Mouse (Mus musculus) layer of hippocampus, adult 9-11 months (tissue): ENCODE data around the gene Slc2a3.

Experiments used
- DNase-seq: peaks from one replicate; pipeline ENCODE4 v3.0.0; 2022

The Slc2a3 gene

DNA sequence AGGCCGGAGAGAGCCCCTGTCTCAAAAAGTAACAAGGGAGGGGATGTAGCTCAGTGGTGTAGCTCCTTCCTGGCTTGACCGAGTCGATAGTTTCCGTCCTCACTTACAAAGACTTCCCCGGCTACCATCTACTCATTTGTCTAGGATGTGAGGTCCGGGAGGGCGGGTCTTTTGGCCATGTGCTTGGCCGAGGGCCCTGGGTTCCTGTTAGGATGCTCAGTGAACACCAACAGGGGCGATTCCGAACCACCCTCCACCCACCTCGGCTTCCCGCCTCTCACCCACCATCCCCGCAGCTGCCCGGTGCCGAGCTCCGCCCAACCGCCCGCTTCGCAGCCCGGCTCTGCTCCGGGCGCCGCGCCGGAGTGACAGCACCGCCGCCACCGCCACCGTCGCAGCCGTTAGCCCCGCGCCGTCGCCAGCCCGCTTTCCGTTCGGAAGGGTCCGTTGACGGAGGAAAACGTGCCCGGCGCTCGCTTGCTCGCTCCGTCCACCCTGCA, at the start of gene Slc2a3:
TSS of gene Slc2a3 (minus strand) at position 340 of the 500 bp plus-strand sequence.
- DNase-seq, result peak; percentile 49

DNA sequence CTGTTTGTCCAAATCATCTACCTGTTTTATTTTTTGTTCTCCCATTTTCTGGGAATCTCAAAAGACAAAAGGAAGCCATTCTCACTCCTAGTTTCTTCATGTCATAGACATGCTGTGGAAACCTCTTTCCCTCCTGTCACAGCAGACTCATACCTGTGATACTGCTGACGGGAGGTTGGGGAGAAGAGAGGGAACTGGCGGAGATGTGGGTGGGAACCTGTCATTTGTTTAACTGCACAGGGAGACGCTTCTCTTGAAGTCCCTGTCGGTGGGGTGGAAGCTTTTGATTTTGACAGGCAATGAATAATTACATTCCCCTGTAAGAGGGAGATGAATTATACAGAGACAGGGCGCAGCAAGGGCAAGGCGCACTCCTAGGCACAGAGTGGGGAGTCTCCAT, 42.3 kb upstream of the Slc2a3 start:
- no peak for DNase-seq

DNA sequence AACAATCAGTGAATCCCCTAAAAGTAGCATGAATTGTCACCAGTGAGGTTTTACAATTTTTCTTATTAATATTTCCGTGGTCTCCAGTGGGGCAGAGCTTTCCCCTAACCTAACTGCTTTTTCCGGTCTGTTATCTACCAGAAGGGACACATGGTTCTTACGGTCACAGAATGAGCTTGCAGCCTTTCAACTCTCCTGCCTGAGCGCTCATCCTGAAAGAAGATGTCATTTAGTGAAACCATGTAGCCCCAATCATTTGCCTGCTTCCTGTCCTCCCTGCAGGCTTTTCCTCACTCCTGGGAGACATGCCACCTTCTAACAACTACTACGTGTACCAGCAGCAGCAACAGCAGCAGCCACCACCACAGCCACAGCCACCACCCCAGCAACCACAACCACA, 36.1 kb upstream of the Slc2a3 start:
- DNase-seq, result no peak

DNA sequence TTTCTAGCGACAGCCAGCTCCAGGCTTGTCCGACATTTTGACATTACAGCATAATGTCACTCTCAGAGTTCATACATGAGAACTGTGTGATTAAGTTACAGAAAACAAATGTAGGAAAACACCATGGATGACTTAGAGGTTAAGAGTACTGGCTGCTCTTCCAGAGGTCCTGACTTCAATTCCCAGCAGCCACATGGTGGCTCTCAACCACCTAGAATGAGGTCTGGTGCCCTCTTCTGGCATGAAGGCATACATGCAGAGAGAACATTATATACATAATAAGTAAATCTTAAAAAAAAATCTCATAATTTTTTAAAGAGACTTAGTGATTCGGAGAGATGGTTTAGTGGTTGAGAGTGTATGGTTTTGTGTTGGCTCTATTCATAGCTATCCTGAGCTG, 35.5 kb upstream of the Slc2a3 start:
- DNase-seq, result no peak

DNA sequence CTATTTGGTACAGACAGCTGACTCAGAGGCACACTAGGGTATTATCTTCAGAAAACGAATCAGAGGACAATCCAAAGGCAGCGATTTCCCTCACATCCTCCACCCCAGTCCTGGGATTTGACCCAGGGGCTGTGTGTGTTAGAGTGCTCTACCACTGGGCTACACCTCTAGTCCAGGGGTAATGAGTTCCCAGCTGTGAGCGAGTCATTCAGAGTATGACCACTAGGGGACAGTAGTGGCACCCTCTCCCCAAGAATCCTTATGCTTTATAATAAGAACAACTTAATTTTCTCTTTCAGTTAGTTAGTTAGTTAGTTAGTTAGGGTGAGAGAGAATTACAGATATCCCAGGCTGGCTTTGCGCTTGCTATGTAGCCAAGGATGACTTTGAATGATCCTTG, 32.9 kb upstream of the Slc2a3 start:
- DNase-seq, result no peak

DNA sequence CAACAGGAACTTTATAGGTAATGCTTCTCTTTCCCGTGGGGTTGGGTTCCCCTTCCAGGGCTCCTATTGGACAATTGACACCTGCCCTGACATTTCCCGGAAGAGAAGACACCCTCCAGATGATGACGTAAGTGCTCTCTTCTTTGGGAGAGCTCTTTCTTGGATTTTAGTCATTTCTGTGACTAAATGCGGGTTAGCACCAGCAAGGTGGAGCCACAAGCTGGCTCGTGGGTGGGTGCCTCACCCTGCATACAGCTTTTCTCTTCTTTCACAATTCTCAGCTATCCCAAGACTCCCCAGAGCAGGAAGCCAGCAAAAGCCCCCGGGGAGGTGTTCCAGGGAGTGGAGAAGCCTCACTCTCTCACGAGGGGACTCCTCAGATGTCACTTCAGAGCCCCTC, 31.4 kb upstream of the Slc2a3 start:
- DNase-seq, result no peak

DNA sequence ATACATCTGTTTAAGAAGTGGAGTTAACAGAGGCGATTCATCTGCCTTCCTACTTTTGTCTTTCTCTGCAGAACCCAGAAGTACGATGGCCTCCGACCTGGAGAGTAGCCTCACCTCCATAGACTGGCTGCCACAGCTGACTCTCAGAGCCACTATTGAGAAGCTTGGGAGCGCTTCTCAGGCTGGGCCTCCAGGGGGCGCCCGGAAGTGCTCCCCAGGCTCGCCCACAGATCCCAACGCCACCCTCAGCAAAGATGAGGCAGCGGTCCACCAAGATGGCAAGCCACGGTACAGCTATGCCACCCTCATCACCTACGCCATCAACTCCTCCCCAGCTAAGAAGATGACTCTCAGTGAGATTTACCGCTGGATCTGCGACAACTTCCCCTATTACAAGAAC, 26.6 kb upstream of the Slc2a3 start:
- no peak for DNase-seq

DNA sequence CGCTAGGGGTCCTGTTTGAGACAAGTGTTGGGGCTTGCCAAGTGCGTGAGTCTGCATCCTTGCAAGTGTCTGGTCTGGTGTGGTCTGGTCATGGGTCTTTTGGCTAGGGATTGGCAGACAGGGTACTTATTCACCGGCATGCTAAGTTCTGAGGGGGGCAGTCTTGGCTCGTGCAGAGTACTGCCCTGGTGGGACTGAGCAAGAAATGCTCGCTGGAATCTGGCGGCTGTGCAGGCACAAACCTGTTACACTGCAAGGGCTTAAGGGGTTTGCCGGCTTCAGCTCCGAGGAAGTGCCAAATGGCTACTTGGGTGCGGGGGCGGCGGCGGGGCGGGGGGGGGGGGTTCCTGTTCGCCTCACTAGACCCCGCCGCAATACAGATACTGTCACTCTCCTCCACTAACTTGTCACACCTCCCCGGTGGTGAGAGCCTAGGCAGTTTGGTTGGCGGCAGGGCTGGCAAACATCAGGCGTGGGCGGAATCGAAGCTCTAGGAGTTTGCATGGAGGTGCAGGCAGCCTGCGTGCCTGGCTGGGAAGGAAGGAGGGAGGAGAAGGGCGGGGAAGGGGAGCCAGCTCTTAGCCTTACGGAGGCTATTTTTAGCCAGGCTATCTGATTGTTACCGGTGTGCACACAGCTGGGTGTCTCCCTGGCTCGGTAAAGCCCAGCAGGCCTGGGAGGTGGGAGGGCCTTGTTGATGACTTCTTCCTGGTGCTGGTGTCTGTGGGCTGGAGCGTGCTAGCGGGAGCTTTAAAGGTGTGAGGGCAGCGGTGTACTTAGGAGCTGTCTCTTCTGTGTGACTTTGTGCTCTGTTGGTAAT, 24.7 kb upstream of the Slc2a3 start:
- DNase-seq, result peak; percentile 87

DNA sequence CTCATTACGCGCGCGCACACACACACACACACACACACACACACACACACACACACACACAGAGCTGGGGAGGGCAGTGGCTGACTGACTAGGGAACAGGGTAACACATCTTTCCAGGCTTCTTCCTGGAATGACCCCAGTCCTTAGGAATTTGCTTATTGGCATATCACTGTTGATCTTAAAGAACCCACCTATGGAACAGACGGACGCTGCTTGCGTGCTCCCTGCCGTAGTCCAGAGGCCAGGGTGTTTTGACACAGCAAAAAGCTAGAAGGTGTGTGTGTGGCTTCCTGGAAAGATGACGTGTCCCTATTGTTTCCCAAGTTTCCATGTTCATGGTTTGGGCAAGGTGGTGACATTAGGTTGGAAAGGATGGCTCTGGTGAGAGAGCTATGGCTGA, 23.7 kb upstream of the Slc2a3 start:
- DNase-seq, result no peak

DNA sequence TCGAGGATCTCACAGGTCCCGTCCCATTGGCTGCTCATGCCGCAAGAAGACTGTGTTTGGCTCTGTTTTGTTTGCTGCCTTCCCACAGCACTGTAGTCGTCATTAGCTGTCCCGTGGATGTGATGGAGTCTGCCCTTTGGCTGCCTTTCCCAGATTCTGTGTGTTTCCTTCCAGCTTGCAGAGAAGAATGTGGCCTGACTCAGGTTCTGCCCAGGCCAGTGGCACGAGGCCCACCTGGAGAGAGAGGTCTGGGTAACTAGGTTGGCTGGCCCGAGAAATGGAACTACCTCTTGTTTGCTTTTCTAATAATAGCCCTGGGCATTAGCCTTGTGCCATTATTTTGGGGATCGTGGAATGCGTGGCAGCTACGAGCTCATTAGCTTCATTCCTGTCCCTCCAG, 22.6 kb upstream of the Slc2a3 start:
- DNase-seq, result no peak

DNA sequence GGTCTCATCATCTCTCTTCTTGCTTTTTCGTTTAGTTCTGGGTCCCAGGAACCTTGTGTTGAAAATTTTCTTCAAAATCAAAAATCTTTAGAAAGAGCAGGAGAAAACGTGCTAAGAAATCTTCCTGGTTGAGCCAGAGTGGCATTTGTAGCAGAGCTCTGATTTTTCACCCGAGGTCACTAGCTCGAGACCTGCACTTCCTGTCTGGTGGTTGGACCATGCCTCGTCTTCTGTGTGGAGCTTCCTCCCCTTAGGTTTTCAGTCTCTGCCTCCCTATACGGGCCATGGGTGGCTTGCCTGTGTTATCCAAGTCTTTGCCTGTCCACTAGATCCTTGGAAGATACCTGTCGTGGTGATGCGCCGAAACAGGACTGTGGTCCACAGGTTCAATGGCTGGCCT, 20.4 kb upstream of the Slc2a3 start:
- DNase-seq, result no peak

DNA sequence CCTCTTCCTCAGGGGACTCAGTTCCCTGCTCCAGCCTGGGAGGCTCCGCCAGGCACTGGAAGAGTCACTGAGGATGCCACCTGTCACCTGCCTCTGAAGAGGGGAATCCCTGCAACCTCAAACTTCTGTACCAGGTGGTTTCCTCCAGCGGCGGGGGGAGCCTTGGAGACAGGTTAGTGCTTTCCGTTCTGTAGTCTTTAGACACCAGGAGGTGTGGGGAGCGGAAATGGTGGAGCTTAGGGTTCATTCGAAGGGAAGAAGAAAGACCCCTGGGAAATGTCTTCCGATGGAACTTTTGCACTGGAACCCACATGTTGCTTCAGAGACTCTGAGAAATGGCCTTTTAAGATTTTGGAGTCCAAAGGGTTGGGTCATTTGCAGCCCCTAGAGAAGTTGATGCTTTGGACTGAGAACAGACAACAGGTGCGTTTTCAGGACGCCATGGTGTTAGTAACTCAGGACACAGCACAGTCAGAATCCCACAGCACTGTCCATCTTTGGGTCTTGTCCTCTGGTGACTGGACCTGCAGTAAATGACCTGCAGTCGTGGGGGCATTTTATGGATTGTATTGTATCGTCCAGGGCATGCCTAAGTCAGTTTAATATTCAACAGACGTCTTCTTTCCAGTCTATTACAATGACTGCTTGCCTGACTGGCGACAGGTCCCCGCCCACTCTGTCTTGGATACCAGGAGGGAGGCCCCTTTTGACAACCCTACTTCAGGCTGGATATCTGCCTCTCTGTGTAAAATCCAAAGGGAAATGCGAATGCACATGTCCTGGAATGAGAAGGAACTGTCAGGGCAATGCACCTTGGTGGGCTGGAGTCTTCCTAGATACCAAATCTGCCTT, 19.6 kb upstream of the Slc2a3 start:
- no peak for DNase-seq

DNA sequence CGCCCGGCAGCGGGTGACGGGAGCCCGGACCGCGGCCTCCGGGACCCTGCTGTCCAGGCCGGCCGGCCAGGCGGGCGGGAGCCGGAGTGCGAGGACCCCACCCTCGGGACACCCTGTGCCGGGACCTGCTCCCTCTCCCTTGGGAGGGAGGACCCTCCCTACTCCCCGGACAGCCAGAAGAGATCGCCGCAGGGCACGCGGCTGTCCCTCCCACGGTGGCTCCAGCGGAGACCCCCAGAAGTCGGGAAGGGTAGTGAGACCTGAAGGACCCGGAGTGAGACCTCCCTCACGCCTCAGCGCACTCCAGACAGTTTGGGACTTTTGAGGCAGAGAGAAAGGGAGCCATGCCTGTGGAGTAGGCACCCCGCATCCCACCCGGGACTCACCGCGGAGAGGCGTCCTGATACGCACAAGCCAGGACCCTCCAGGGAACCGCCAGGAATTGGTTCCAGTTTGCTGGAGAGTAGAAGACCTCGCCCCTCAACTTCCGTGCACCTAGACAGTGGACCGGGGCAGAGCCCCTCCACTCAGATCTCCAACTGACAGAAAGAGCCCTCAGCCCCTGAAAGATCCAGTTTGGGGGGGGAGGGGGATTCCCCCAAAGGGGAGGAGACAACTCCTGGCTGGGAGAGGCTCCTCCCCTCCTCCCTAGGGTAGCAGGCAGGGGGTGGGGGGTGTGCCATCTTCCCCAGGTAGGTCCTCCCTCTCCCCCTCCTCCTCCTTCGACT, 18.8 kb upstream of the Slc2a3 start:
- no peak for DNase-seq

DNA sequence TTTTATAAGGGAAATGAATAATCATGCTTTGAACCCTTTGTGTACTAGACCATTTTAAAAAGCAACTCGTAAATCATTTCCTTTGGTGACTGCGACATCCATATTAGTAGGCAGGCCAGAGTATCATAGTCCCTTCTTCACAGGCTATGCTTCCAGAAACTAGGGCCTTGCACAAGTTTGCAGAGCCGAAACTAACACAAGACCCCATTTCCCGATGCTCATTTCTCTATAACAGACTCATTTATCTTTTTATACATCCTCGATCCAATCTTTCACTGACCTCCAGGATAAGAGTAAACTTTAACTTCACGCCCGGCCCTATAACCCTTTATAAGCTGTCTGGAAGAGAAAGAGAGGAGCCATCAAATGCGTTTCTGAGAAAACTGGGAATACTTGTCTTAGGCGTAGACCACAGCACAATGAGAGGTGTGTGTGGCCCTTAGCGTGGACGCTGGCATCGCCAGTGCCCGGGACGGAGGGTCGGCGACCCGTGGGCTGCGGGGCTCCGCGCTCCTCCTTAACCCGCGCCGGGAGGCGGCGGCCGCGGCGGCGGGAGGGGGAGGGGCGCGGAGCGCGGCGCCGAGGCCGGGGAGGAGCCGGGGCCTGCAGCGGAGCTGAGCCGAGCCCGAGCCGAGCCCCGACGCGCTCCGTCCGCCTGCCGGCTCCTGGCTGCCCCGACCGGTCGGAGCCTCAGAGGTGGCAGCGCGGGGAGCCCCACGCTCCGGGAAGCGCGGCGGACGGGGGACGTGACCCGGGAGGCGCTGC, 18.0 kb upstream of the Slc2a3 start, which contains the start of gene Foxj2:
TSS of gene Foxj2 (plus strand) at position 609 of the 765 bp plus-strand sequence.
- DNase-seq, result peak; percentile 55

DNA sequence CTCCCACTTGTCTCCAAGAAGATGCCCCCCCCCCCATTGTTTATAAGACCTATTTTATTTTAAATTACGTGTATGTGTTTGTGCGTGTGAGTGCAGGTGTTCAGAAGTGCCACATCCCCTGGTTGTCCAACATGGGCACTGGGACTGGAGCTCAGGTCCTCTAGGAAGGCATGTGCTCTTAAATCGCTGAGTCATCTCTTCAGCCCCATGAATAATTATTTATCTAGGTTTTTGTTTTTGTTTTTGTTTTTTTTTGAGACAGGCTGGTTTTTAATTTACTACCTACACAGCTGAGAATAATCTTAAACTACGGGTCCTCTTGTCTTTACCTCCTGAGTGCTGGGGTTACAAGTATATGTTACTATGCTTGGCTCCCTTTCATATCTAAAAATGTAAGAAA, 12.2 kb upstream of the Slc2a3 start:
- no peak for DNase-seq

DNA sequence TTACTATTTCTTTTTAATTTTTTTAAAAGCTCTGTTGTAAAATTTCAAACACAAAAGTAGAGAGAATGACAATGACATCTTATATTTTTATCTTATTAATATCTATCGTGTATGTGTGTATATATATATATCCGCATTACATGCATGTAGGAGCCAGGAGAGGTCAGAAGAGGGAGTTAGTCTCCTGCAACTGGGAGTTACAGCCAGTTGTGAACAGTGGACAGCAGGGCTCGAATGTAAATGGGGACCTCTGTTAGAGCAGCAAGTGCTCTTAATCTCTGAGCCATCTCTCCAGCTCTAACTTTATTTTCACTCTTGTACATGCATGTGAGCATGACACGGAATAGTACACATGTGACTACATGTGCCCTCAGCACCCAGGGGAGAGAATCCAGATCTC, 11.3 kb upstream of the Slc2a3 start:
- DNase-seq, result no peak

DNA sequence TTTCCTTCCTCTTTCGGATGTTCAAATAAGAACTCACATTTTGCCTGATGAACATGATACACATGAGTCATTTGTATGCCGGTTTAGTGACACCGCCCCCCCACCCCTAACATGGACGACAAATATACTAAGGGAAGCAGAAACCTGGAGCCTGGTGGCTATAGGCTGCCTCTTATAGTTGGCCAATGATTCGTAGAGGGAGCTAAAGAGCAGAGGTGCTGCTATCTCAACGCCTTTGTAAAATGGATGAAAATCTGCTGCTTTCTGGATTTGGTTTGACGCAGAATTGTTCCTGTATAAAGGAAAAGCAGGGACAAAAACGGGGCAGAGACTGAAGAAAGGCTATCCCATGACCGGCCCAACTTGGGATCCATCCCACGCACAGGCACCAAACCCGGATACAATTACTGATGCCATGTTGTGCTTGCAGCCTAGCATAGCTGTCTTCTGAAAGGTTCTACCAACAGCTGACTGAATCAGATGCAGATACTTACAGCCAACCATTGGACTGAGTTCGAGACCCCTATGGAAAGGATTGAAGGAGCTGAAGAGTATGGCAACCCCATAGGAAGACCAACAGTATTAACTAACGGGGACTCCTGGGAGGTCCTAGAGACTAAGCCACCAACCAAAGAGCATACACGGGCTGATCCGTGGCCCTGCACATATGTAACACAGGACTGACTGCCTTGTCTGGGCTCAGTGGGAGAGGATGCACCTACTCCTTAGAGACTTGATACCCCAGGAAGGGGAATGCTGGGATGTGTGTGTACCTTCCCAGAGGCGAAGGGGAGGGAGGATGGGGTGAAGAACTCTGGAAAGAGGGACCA, 10.5 kb upstream of the Slc2a3 start:
- DNase-seq, result no peak

DNA sequence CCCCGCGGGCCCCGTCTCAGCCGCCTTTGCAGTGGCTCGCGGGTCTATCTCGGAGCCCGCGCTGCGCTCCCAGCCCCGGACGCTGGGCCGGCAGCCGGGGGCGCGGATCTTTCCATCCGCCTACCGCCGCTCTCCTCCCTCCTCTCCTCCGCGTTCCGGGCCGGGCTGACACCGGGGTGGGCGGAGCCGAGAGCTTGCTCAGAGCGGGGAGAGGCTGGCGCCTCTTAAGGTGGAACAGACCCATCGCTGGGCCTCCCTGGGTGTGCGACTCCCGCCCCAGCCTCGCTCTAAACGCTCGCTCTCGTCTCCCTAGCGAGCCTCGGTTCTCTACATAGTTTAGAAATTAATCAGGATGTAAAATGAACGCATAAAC, 9.8 kb upstream of the Slc2a3 start:
- peak; percentile 95 for DNase-seq

DNA sequence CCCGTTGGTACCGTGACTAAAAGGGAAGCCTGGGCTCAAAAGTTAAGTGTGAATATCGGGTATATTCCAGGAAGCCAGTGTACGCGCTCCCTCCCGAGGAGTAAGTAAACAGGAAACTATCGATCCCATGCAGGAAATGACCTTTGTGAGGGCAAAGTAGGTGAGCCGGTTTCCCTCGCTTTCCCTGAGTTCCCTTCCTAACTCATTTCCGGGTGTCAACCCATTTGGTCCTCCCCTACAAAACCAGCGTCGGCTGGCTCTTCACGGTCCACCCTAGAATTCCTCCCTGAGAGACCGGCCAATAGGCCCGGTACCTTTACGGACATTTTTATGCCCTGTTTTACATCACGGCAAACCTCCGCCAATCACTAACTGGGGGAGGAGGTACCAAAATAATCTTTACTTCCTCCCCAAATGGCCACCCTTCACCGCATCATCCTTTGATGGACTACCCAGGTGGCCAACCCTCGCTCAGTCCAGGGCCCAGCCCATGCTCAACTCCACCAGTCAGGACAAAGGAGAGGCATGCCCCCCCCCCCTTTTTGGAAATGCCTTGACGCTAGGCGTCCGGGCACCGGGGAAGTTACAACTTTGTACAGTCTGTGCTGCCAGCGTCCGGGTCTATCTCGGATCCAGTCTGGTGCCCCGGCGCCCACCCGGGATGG, 9.3 kb upstream of the Slc2a3 start:
- DNase-seq, result peak; percentile 99

DNA sequence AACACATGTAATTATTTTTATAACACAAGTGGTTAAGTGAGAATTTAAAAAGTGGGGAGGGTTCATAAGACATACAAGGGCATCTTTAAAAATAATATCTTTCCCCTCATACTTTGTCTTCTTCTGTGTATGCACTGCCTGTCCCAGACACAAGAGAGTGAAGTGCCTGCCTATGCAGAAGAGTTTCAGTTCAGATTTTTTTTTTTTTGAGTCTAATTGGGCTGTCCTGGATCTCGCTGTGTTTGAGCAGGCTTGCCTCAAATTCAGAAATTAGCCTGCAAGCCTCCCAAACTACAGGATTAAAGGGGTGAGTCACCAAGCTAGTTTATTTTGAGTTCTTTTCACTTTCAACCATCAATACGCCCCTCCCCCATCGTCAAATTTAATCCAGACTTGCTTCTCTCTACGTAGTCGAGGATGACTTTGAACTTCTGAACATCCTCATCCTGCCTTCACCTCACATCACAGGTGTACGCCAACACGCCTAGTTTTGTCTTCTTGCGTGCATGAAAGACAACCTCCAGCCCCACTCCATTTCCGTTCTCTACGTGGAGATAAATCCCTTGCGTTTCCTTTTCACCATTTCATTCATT, 8.7 kb upstream of the Slc2a3 start:
- DNase-seq, result peak; percentile 31

DNA sequence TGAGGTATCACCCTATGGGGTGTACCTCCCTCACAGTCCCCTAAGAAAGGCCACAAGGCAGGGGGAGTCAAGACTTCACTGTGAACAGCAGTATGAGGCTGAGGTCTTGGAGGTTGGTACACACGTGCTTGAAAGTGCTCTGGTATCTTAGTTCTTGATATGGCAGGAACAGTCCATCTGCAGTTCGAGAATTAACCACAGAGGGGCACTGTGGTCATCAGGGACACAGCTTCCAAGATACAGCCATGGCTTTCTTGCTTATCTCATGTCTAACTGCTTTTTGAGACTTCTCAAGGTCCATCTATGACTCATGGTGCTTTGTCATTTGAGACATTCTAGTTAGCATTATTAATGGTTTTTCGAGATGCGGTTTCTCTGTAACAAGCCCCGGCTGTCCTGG, 3.0 kb upstream of the Slc2a3 start:
- peak; percentile 76 for DNase-seq
